Mouse (Mus musculus): ENCODE data around the gene Arpp19.

Gene Arpp19

GRCm38 (mm10) chr9:75038357-75038688 lies 909 bp downstream of the Arpp19 start:
- DNase-seq (ENCODE audit: low spot score) = no peak

- no peak for DNase-seq (ENCODE audit: low spot score)
Observed at GRCm38 (mm10) chr9:75040566-75040965, 3.2 kb downstream of the Arpp19 start.

GRCm38 (mm10) chr9:75041840-75042525 lies 4.6 kb downstream of the Arpp19 start:
- peak; percentile 8 for DNase-seq (ENCODE audit: low spot score)

GRCm38 (mm10) chr9:75043191-75043590 lies 5.8 kb downstream of the Arpp19 start:
- DNase-seq (ENCODE audit: low spot score) = no peak

GRCm38 (mm10) chr9:75047079-75047478 lies 9.7 kb downstream of the Arpp19 start:
- no peak for DNase-seq (ENCODE audit: low spot score)

- DNase-seq (ENCODE audit: low spot score) = no peak
Observed at GRCm38 (mm10) chr9:75049100-75049499, 11.7 kb downstream of the Arpp19 start.

GRCm38 (mm10) chr9:75050003-75050402 lies 12.6 kb downstream of the Arpp19 start:
- DNase-seq (ENCODE audit: low spot score) = peak; percentile 63

GRCm38 (mm10) chr9:75051841-75052240 lies 14.4 kb downstream of the Arpp19 start:
- DNase-seq (ENCODE audit: low spot score) = no peak

GRCm38 (mm10) chr9:75055046-75055445 lies 17.6 kb downstream of the Arpp19 start:
- DNase-seq (ENCODE audit: low spot score) = no peak

GRCm38 (mm10) chr9:75064678-75065331 lies 27.4 kb downstream of the Arpp19 start:
- DNase-seq (ENCODE audit: low spot score) = no peak

- no peak for DNase-seq (ENCODE audit: low spot score)
Observed at GRCm38 (mm10) chr9:75070457-75071028, 33.1 kb downstream of the Arpp19 start, which contains the start of gene Myo5a. TSS of gene Myo5a (plus strand) at chr9:75071015.

GRCm38 (mm10) chr9:75071029-75071705 lies 33.8 kb downstream of the Arpp19 start:
- peak; percentile 69 for DNase-seq (ENCODE audit: low spot score)

- DNase-seq (ENCODE audit: low spot score) = peak; percentile 4
Observed at GRCm38 (mm10) chr9:75071706-75072192, 34.3 kb downstream of the Arpp19 start.

- no peak for DNase-seq (ENCODE audit: low spot score)
Observed at GRCm38 (mm10) chr9:75072361-75072760, 34.9 kb downstream of the Arpp19 start.

GRCm38 (mm10) chr9:75077191-75077590 lies 39.8 kb downstream of the Arpp19 start:
- DNase-seq (ENCODE audit: low spot score) = no peak

- DNase-seq (ENCODE audit: low spot score) = no peak
Observed at GRCm38 (mm10) chr9:75085242-75085824, 47.9 kb downstream of the Arpp19 start.

- DNase-seq (ENCODE audit: low spot score) = no peak
Observed at GRCm38 (mm10) chr9:75087823-75088222, 50.4 kb downstream of the Arpp19 start.

- DNase-seq (ENCODE audit: low spot score) = no peak
Observed at GRCm38 (mm10) chr9:75089285-75089684, 51.9 kb downstream of the Arpp19 start.

- DNase-seq (ENCODE audit: low spot score) = no peak
Observed at GRCm38 (mm10) chr9:75092134-75092533, 54.7 kb downstream of the Arpp19 start.

GRCm38 (mm10) chr9:75094762-75095161 lies 57.3 kb downstream of the Arpp19 start:
- DNase-seq (ENCODE audit: low spot score) = no peak

- DNase-seq (ENCODE audit: low spot score) = no peak
Observed at GRCm38 (mm10) chr9:75098937-75099336, 61.5 kb downstream of the Arpp19 start.

- no peak for DNase-seq (ENCODE audit: low spot score)
Observed at GRCm38 (mm10) chr9:75100157-75100781, 62.9 kb downstream of the Arpp19 start.
